Mouse (Mus musculus) liver, embryonic 14.5 days (tissue): ENCODE results near the gene Des. TPM values are rescaled to one million over a fixed set of nuclear protein-coding genes. Genes with fewer than 3 reads are reported as not detected.

Experiments
- ATAC-seq: fragments of 200-750 bp; cut with Nextera tagmentation; 2 replicates; pipeline ENCODE4 v1.8.0; 2017; ENCODE audit warnings: moderate number of reproducible peaks, mild to moderate bottlenecking, moderate library complexity; ENCODE audit not compliant: insufficient read depth
- DNase-seq, 3 experiments: peaks; one replicate each; pipeline ENCODE4 v3.0.0-alpha.2; 2012 to 2013; ENCODE audit warnings: low read depth in 3 of 3, low spot score in 3 of 3
- H3K27ac ChIP-seq: fragments of 300-500 bp; sonication (generic); 2 replicates; pipeline ENCODE4 v1.5.1; 2014; ENCODE audit warnings: moderate library complexity, mild to moderate bottlenecking, control low read depth, inconsistent platforms
- H3K27me3 ChIP-seq: fragments of 300-500 bp; sonication (generic); 2 replicates; pipeline ENCODE4 v1.6.1; 2014; ENCODE audit warnings: mild to moderate bottlenecking, low read length, moderate library complexity; ENCODE audit not compliant: control insufficient read depth, insufficient read depth
- H3K36me3 ChIP-seq: fragments of 300-500 bp; sonication (generic); replicated peaks from 2 replicates; pipeline ENCODE4 v1.6.1; 2014; ENCODE audit warnings: low read depth; ENCODE audit not compliant: control insufficient read depth, insufficient read depth
- H3K4me1 ChIP-seq, 2 experiments: fragments of 200-500 bp in 1 of 2; fragments of 300-500 bp in 1 of 2; sonication (generic) in 1 of 2; replicated peaks; 2 replicates each; pipeline ENCODE4 v1.6.1; 2012 to 2014; ENCODE audit warnings: antibody characterized with exemption in 1 of 2, inconsistent platforms in 1 of 2, low read length in 1 of 2; ENCODE audit not compliant: control insufficient read depth in 2 of 2, insufficient read depth in 2 of 2
- H3K4me2 ChIP-seq: fragments of 300-500 bp; sonication (generic); 2 replicates; pipeline ENCODE4 v1.6.1; 2014; ENCODE audit warnings: low read depth, mild to moderate bottlenecking, control low read depth, moderate library complexity
- H3K4me3 ChIP-seq, 2 experiments: fragments of 200-500 bp in 1 of 2; fragments of 300-500 bp in 1 of 2; sonication (generic) in 1 of 2; 2 replicates each; pipeline ENCODE4 v1.5.1; 2012 to 2014; ENCODE audit warnings: low read depth in 2 of 2, low read length in 2 of 2, mild to moderate bottlenecking in 2 of 2, control low read depth in 1 of 2, inconsistent platforms in 1 of 2, moderate library complexity in 1 of 2; ENCODE audit not compliant: insufficient read depth in 1 of 2
- H3K9ac ChIP-seq: fragments of 300-500 bp; sonication (generic); replicated peaks from 2 replicates; pipeline ENCODE4 v1.6.1; 2014; ENCODE audit warnings: mild to moderate bottlenecking, control low read depth, moderate library complexity
- H3K9me3 ChIP-seq: fragments of 300-500 bp; sonication (generic); 2 replicates; pipeline ENCODE4 v1.6.1; 2016; ENCODE audit warnings: low read length, mixed read lengths; ENCODE audit not compliant: control insufficient read depth
- CTCF ChIP-seq: IDR thresholded peaks from 2 replicates; pipeline ENCODE4 v1.5.1; 2016; ENCODE audit warnings: antibody characterized with exemption, low read depth, control low read depth
- EP300 ChIP-seq: IDR thresholded peaks from 2 replicates; pipeline ENCODE4 v1.6.1; 2016; ENCODE audit warnings: antibody characterized with exemption, low read depth
- WGBS: fragments of 180-500 bp; shearing (Covaris S2); extraction: QIAGEN DNeasy Blood & Tissue Kit; methylation state at CpG from one replicate; pipeline ENCODE4 v1.1.7; 2014; ENCODE audit not compliant: insufficient replicate concordance; 5-methylcytosine and 5-hydroxymethylcytosine counted together
- polyA plus RNA-seq, 2 experiments: library from polyadenylated mRNA; depleted of rRNA in 1 of 2; stranded (reverse) in 1 of 2; unstranded in 1 of 2; fragments of >200 nt; fragmentation: Nextera tagmentation in 1 of 2; extraction: Ambion mirVana in 1 of 2; gene quantifications; 2 replicates each; pipeline versions ENCODE4 v1.2.1 to v1.2.3; 2012 to 2014

Des gene
- polyA plus RNA-seq, 2 experiments: 1.1 to 1.4 TPM

GRCm38 (mm10) chr1:75359346-75359745 lies 783 bp upstream of the Des start:
- TF ChIP-seq EP300 (no peak), CTCF (no peak)
- DNase-seq: no peak
- Histone ChIP-seq H3K4me2 (no peak overlapping the region), H3K9me3 (no peaks in the 10 kb centered on the region), H3K27ac (no peak overlapping the region), H3K4me3 (no peak overlapping the region), H3K9ac (no peak overlapping the region), H3K4me1 (no peaks in the 10 kb centered on the region), H3K27me3 (peaks cover 22% of the 10 kb centered on the region), H3K36me3 (no peaks in the 10 kb centered on the region)
- WGBS: 57% methylated on average over 13 of the region's 13 CpGs
- no peak for ATAC-seq

- Histone ChIP-seq H3K4me2 (no peak overlapping the region), H3K9me3 (no peaks in the 10 kb centered on the region), H3K9ac (no peak overlapping the region), H3K4me3 (no peak overlapping the region), H3K27ac (no peak overlapping the region), H3K4me1 (no peaks in the 10 kb centered on the region), H3K36me3 (no peaks in the 10 kb centered on the region), H3K27me3 (peaks cover 22% of the 10 kb centered on the region)
- TF ChIP-seq EP300 (no peak), CTCF (no peak)
- ATAC-seq (no peak), DNase-seq (no peak)
- WGBS: 37% methylated on average over 4 of the region's 4 CpGs
Observed at GRCm38 (mm10) chr1:75361123-75361522, 994 bp downstream of the Des start.

GRCm38 (mm10) chr1:75361750-75362149 lies 1.6 kb downstream of the Des start:
- no peaks in the 10 kb centered on the region for H3K4me1 ChIP-seq
- H3K4me2 ChIP-seq: no peak overlapping the region
- no peaks in the 10 kb centered on the region for H3K36me3 ChIP-seq
- no peak overlapping the region for H3K9ac ChIP-seq
- 20% methylated on average over 4 of the region's 4 CpGs for WGBS
- no peaks in the 10 kb centered on the region for H3K9me3 ChIP-seq
- DNase-seq (no peak), ATAC-seq (no peak)
- no peak for TF ChIP-seq EP300
- TF ChIP-seq CTCF: no peak
- peaks cover 22% of the 10 kb centered on the region for H3K27me3 ChIP-seq
- no peak overlapping the region for H3K27ac ChIP-seq
- no peak overlapping the region for H3K4me3 ChIP-seq

- WGBS: 28% methylated on average over 3 of the region's 3 CpGs
- Histone ChIP-seq H3K4me3 (no peak overlapping the region), H3K9ac (no peak overlapping the region), H3K4me2 (no peak overlapping the region), H3K36me3 (no peaks in the 10 kb centered on the region), H3K27me3 (peaks cover 22% of the 10 kb centered on the region), H3K27ac (no peak overlapping the region), H3K9me3 (no peaks in the 10 kb centered on the region), H3K4me1 (no peaks in the 10 kb centered on the region)
- TF ChIP-seq CTCF (no peak), EP300 (no peak)
- no peak for ATAC-seq
- DNase-seq: no peak
Observed at GRCm38 (mm10) chr1:75363868-75364267, 3.7 kb downstream of the Des start.

- WGBS: 67% methylated on average over 14 of the region's 14 CpGs
- no peak for ATAC-seq
Observed at GRCm38 (mm10) chr1:75365510-75366137, 5.5 kb downstream of the Des start.

More at GRCm38 (mm10) chr1:75365510-75366137, 5.5 kb downstream of the Des start:
- Histone ChIP-seq H3K9me3 (no peaks in the 10 kb centered on the region), H3K27me3 (peaks cover 9% of the 10 kb centered on the region), H3K4me2 (no peak overlapping the region), H3K27ac (no peak overlapping the region), H3K4me3 (no peak overlapping the region), H3K9ac (no peak overlapping the region), H3K4me1 (0 out of 4 replicates have a peak, but pooled peaks cover 0 to 2% of the 10 kb centered on the region in 2 experiments), H3K36me3 (no peaks in the 10 kb centered on the region)
- DNase-seq: no peak
- TF ChIP-seq CTCF (no peak), EP300 (no peak)
